Mouse (Mus musculus): ENCODE results near the gene Tap2. TPM values are rescaled to one million over a fixed set of nuclear protein-coding genes. Genes with fewer than 3 reads are reported as not detected.

Tap2 gene
- polyA plus RNA-seq (2015; fragmentation: Nextera tagmentation; extraction: Ambion mirVana) = 5.3 and 7.2 TPM in 2 replicates

DNA sequence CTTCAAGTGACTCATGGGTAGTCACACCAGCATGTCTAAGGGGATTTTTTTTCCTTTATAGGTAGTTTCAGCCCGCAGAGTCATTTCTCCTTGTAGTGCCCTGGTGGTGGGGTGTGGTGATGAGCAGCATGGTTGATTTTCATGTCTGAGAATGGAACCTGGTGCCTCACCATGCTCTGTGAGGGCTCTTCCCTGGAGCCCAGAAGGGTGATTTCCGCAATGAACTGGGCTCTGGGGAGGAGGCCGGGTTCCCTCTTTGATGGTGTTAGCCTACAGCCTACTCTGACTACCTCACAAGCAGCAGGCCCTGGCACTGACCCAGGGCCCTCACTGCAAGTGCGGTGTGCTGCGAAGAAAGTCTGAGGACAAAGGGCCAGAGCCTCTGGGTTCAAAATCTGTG, at the start of gene Tap2:
Gene Tap2, plus strand, starts transcription at position 84 of the 400 bp plus-strand sequence.

DNA sequence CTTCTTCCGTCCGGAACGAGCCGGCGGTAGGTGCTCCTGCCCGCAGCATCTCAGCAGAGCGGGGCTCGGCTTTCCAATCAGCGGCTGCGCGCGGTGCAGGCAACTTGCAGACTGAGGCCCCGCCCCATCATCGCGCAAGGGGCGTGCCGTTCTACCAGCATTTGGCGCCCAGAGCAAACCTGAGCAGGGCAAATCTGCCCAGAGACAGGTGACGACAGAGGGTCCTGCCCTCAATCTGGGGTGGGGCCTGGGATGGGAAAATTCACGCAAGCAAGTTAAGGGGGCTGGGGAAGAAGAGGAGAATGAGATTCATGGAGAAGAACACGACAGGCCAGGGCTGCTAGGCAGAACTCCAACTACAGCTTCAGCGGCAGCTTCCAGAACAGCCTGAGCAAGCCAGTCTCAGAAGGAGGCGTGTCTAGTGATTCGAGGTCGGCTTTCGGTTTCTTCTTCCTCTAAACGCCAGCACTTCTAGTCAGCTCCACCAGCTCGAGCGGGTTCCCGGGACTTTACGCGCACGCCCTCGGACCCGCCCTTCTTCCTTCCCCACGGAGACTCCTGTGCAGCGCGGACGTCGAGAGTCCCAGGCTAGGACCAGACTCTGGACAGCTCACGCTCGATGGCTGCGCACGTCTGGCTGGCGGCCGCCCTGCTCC, 15.9 kb upstream of the Tap2 start, which contains the start of the genes Tap1 and Psmb9:
Gene Tap1, plus strand, starts transcription at position 293 of the 656 bp plus-strand sequence.
Gene Psmb9, minus strand, starts transcription at position 504 of the 656 bp plus-strand sequence.

GRCm38 (mm10) chr17:34196941-34197894, 6.1 kb upstream of the Tap2 start, which contains the start of gene Psmb8:
Gene Psmb8 (plus strand): TSS chr17:34197721.

GRCm38 (mm10) chr17:34238706-34239105, 35.4 kb downstream of the Tap2 start, which contains the start of gene H2-Ob:
Gene H2-Ob (plus strand): TSS chr17:34238903.

GRCm38 (mm10) chr17:34257594-34258375, 54.5 kb downstream of the Tap2 start, which contains the start of gene H2-Ab1:
Gene H2-Ab1 (plus strand): TSS chr17:34257689.

Other genes with a start within 250 kb of the Tap2 start
- gene Vps52, start 247.7 kb upstream of the Tap2 start, polyA plus RNA-seq (2015; fragmentation: Nextera tagmentation; extraction: Ambion mirVana) = 31.6 and 31.8 TPM in 2 replicates
- gene Rps18, start 247.5 kb upstream of the Tap2 start, polyA plus RNA-seq (2015; fragmentation: Nextera tagmentation; extraction: Ambion mirVana) = 1,060 and 1,200 TPM in 2 replicates
- 49.2 and 107 TPM in 2 replicates for gene H2-K1, start 203.2 kb upstream of the Tap2 start, polyA plus RNA-seq (2015; fragmentation: Nextera tagmentation; extraction: Ambion mirVana)
- 12.3 and 13.6 TPM in 2 replicates for gene Ring1, start 178.8 kb upstream of the Tap2 start, polyA plus RNA-seq (2015; fragmentation: Nextera tagmentation; extraction: Ambion mirVana)
- gene H2-Ke6, start 175.5 kb upstream of the Tap2 start, polyA plus RNA-seq (2015; fragmentation: Nextera tagmentation; extraction: Ambion mirVana) = 46.7 and 46.9 TPM in 2 replicates
- 82.1 and 94.7 TPM in 2 replicates for gene Slc39a7, start 171.8 kb upstream of the Tap2 start, polyA plus RNA-seq (2015; fragmentation: Nextera tagmentation; extraction: Ambion mirVana)
- 31.9 and 33.4 TPM in 2 replicates for gene Rxrb, start 171.7 kb upstream of the Tap2 start, polyA plus RNA-seq (2015; fragmentation: Nextera tagmentation; extraction: Ambion mirVana)
- gene Col11a2, start 164.1 kb upstream of the Tap2 start, polyA plus RNA-seq (2015; fragmentation: Nextera tagmentation; extraction: Ambion mirVana) = 1.9 and 5.7 TPM in 2 replicates
- 0.27 and 0.35 TPM in 2 replicates for gene H2-Oa, start 111.2 kb upstream of the Tap2 start, polyA plus RNA-seq (2015; fragmentation: Nextera tagmentation; extraction: Ambion mirVana)
- gene H2-DMa, start 84.0 kb upstream of the Tap2 start, polyA plus RNA-seq (2015; fragmentation: Nextera tagmentation; extraction: Ambion mirVana) = 10.7 and 10.8 TPM in 2 replicates
- 42.6 and 45.7 TPM in 2 replicates for gene Brd2, start 80.9 kb upstream of the Tap2 start, polyA plus RNA-seq (2015; fragmentation: Nextera tagmentation; extraction: Ambion mirVana)
- gene H2-DMb2, start 60.2 kb upstream of the Tap2 start, polyA plus RNA-seq (2015; fragmentation: Nextera tagmentation; extraction: Ambion mirVana) = 0.17 and 0.33 TPM in 2 replicates
- 0.44 and 1.1 TPM in 2 replicates for gene H2-DMb1, start 50.5 kb upstream of the Tap2 start, polyA plus RNA-seq (2015; fragmentation: Nextera tagmentation; extraction: Ambion mirVana)
- gene Tap1, start 16.0 kb upstream of the Tap2 start, polyA plus RNA-seq (2015; fragmentation: Nextera tagmentation; extraction: Ambion mirVana) = 3.5 and 5.1 TPM in 2 replicates
- gene Psmb9, start 15.8 kb upstream of the Tap2 start, polyA plus RNA-seq (2015; fragmentation: Nextera tagmentation; extraction: Ambion mirVana) = 3.6 and 6.3 TPM in 2 replicates
- gene Psmb8, start 5.8 kb upstream of the Tap2 start, polyA plus RNA-seq (2015; fragmentation: Nextera tagmentation; extraction: Ambion mirVana) = 11.0 and 17.6 TPM in 2 replicates
- 0.06 and 0.19 TPM in 2 replicates for gene H2-Ob, start 35.4 kb downstream of the Tap2 start, polyA plus RNA-seq (2015; fragmentation: Nextera tagmentation; extraction: Ambion mirVana)
- 4.1 and 6.2 TPM in 2 replicates for gene H2-Ab1, start 54.2 kb downstream of the Tap2 start, polyA plus RNA-seq (2015; fragmentation: Nextera tagmentation; extraction: Ambion mirVana)
- 3.9 and 5.0 TPM in 2 replicates for gene H2-Aa, start 84.3 kb downstream of the Tap2 start, polyA plus RNA-seq (2015; fragmentation: Nextera tagmentation; extraction: Ambion mirVana)
- gene H2-Eb1, start 102.3 kb downstream of the Tap2 start, polyA plus RNA-seq (2015; fragmentation: Nextera tagmentation; extraction: Ambion mirVana) = 3.6 and 4.8 TPM in 2 replicates
- gene H2-Eb2, start 122.1 kb downstream of the Tap2 start, polyA plus RNA-seq (2015; fragmentation: Nextera tagmentation; extraction: Ambion mirVana) = not detected in 2 replicates
- 0.18 and 0.24 TPM in 2 replicates for gene Btnl2, start 151.3 kb downstream of the Tap2 start, polyA plus RNA-seq (2015; fragmentation: Nextera tagmentation; extraction: Ambion mirVana)
- gene Btnl1, start 173.6 kb downstream of the Tap2 start, polyA plus RNA-seq (2015; fragmentation: Nextera tagmentation; extraction: Ambion mirVana) = not detected in 2 replicates
- gene BC051142, start 195.3 kb downstream of the Tap2 start, polyA plus RNA-seq (2015; fragmentation: Nextera tagmentation; extraction: Ambion mirVana) = 0.51 and 0.82 TPM in 2 replicates